Comparison of ENCODE assay signal across 7 mouse cellular contexts in the genomic region with DNA sequence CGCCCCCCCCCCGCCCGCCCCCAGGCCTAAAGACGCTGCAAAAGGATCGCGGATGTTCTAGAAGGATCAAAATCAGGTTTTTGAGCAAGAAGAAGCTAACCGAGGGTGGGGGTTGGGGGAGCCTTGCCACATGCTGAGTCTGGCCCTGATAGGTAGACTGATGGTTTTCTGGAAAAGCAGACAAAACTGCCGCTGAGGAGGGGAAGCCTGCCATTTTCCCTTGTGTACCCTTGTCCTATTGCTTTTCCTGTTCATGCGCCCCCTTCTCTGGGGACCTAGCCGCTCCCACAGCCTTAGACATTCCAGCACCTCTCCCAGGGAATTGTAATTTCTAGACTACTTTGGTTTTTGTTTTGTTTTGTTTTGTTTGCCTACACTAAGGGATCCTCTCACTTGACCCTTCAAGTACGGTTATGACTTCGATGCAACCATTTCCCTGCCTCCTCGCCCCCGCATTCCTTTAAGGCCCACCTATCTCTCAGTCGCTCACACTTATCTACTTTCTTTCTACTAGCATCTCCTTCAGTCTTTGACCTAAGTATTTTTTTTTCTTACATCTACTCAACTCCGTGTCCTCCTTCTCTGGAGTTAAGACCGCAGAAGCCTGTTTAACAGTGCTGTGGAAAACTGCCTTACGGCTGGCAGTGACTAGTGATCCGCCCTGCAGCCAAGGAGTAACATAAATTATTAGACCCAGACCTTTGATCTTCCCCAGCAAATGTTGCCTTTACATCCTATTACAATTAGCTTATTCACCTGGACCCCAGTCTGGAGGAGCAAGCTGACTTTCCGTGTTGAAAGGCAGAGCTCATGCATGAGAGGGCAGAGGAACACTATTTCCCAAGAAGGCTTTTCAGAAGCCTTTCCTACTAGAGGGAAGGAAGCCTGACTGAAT. TPM values are rescaled to one million over a fixed set of nuclear protein-coding genes. Genes with fewer than 3 reads are reported as not detected.
DNase-seq lines count a peak whose midpoint lies in the region; ATAC-seq and TF ChIP-seq lines count a peak whose summit lies in the region.

No protein-coding gene starts in this region.

- TF ChIP-seq POLR2A in spleen, adult 2 months (IDR thresholded peaks at IDR 0.05; ENCODE audit: low read depth, low read length) = no peak

- H3K9ac ChIP-seq in embryonic facial prominence, embryonic 12.5 days = peak overlapping the region; percentile 70
- H3K9ac ChIP-seq in liver, embryonic 12.5 days = peak overlapping the region; percentile 71
- H3K9ac ChIP-seq in stomach, postnatal 0 days (ENCODE audit: low read length) = peak overlapping the region; percentile 77

- TF ChIP-seq EP300 in stomach, postnatal 0 days (optimal IDR thresholded peaks at IDR 0.05) = no peak

- ATAC-seq in embryonic facial prominence, embryonic 12.5 days (ENCODE audit: insufficient number of reproducible peaks, insufficient read depth, low FRiP score, low TSS enrichment) = no peak
- no peak for ATAC-seq in liver, embryonic 12.5 days
- ATAC-seq in stomach, postnatal 0 days (ENCODE audit: low FRiP score, low TSS enrichment) = no peak

- no peaks in the 10 kb centered on the region; the same call in 1 of the 2 replicates for H3K4me1 ChIP-seq in spleen, adult 2 months (ENCODE audit: control insufficient read depth, insufficient read depth, insufficient read length)
- H3K4me1 ChIP-seq in embryonic facial prominence, embryonic 12.5 days = peaks cover 10% of the 10 kb centered on the region; the same call in 1 of the 2 replicates
- H3K4me1 ChIP-seq in hindbrain, embryonic 10.5 days (replicated peaks) = peaks cover 41% of the 10 kb centered on the region
- peaks cover 30% of the 10 kb centered on the region for H3K4me1 ChIP-seq in liver, embryonic 12.5 days
- peaks cover 9% of the 10 kb centered on the region; the same call in 1 of the 2 replicates for H3K4me1 ChIP-seq in stomach, postnatal 0 days (replicated peaks; ENCODE audit: control insufficient read depth, insufficient read depth)

- WGBS in spleen, adult 2 months = 53% methylated on average over 20 of the region's 20 CpGs
- WGBS in embryonic facial prominence, embryonic 12.5 days = 32% methylated on average over 20 of the region's 20 CpGs
- WGBS in hindbrain, embryonic 10.5 days = 37% methylated on average over 20 of the region's 20 CpGs
- 37% methylated on average over 20 of the region's 20 CpGs for WGBS in liver, embryonic 12.5 days (ENCODE audit: insufficient replicate concordance)
- 19% methylated on average over 20 of the region's 20 CpGs for WGBS in stomach, postnatal 0 days

- TF ChIP-seq CTCF in spleen, adult 2 months (IDR thresholded peaks at IDR 0.05; ENCODE audit: extremely low read depth, insufficient read depth, insufficient read length, insufficient replicate concordance) = no peak
- no peak for TF ChIP-seq CTCF in stomach, postnatal 0 days (IDR thresholded peaks at IDR 0.05; ENCODE audit: low read depth)

- H3K9me3 ChIP-seq in embryonic facial prominence, embryonic 12.5 days = no peaks in the 10 kb centered on the region
- H3K9me3 ChIP-seq in hindbrain, embryonic 10.5 days = no peaks in the 10 kb centered on the region
- H3K9me3 ChIP-seq in liver, embryonic 12.5 days (replicated peaks) = no peaks in the 10 kb centered on the region
- H3K9me3 ChIP-seq in stomach, postnatal 0 days (ENCODE audit: control insufficient read depth, low read length) = no peaks in the 10 kb centered on the region

- H3K27me3 ChIP-seq in spleen, adult 2 months (ENCODE audit: control insufficient read depth, insufficient read depth, low read length) = no peaks in the 10 kb centered on the region
- H3K27me3 ChIP-seq in embryonic facial prominence, embryonic 12.5 days = no peaks in the 10 kb centered on the region
- H3K27me3 ChIP-seq in hindbrain, embryonic 10.5 days (ENCODE audit: insufficient read depth, poor library complexity, severe bottlenecking) = peaks cover 18% of the 10 kb centered on the region; the same call in 1 of the 2 replicates
- no peaks in the 10 kb centered on the region for H3K27me3 ChIP-seq in liver, embryonic 12.5 days (replicated peaks)
- H3K27me3 ChIP-seq in stomach, postnatal 0 days (ENCODE audit: control insufficient read depth, insufficient read depth, low read length) = no peaks in the 10 kb centered on the region

- H3K4me2 ChIP-seq in embryonic facial prominence, embryonic 12.5 days (replicated peaks) = peak overlapping the region; percentile 87
- peak overlapping the region; percentile 93 for H3K4me2 ChIP-seq in liver, embryonic 12.5 days
- peak overlapping the region; percentile 86 for H3K4me2 ChIP-seq in stomach, postnatal 0 days (replicated peaks; ENCODE audit: low read depth)

- no peaks in the 10 kb centered on the region for H3K36me3 ChIP-seq in spleen, adult 2 months (ENCODE audit: control insufficient read depth, insufficient read depth, low read length)
- H3K36me3 ChIP-seq in embryonic facial prominence, embryonic 12.5 days = no peaks in the 10 kb centered on the region
- H3K36me3 ChIP-seq in hindbrain, embryonic 10.5 days = no peaks in the 10 kb centered on the region
- no peaks in the 10 kb centered on the region for H3K36me3 ChIP-seq in liver, embryonic 12.5 days
- no peaks in the 10 kb centered on the region for H3K36me3 ChIP-seq in stomach, postnatal 0 days (ENCODE audit: control insufficient read depth, insufficient read depth, low read length)

- DNase-seq in spleen, adult 2 months (ENCODE audit: low read depth in 1 of 2, low spot score in 2 of 2) = peak in 1 of 2 experiments; percentile 10
- no peak for DNase-seq in spleen, adult 12 weeks (ENCODE audit: low spot score)
- no peak for DNase-seq in hindbrain, embryonic 10.5 days (ENCODE audit: low spot score)
- DNase-seq in stomach, postnatal 0 days (ENCODE audit: low spot score) = no peak
- no peak for DNase-seq in urinary bladder, postnatal 36 days (ENCODE audit: low spot score in 2 of 2)

- H3K27ac ChIP-seq in spleen, adult 2 months (ENCODE audit: insufficient read depth, low read length) = peak overlapping the region; percentile 34
- peak overlapping the region; percentile 81 for H3K27ac ChIP-seq in embryonic facial prominence, embryonic 12.5 days
- H3K27ac ChIP-seq in hindbrain, embryonic 10.5 days = peak overlapping the region; percentile 86
- H3K27ac ChIP-seq in liver, embryonic 12.5 days = peak overlapping the region; percentile 67
- peak overlapping the region; percentile 84 for H3K27ac ChIP-seq in stomach, postnatal 0 days (replicated peaks)

- peak overlapping the region; percentile 72 for H3K4me3 ChIP-seq in spleen, adult 2 months (ENCODE audit: extremely low read depth, insufficient read depth, insufficient read length)
- H3K4me3 ChIP-seq in embryonic facial prominence, embryonic 12.5 days = peak overlapping the region; percentile 67
- H3K4me3 ChIP-seq in hindbrain, embryonic 10.5 days = peak overlapping the region; percentile 68
- peak overlapping the region; percentile 65 for H3K4me3 ChIP-seq in liver, embryonic 12.5 days
- H3K4me3 ChIP-seq in stomach, postnatal 0 days (ENCODE audit: low read depth, low read length) = peak overlapping the region; percentile 86

RNA-seq across cellular contexts. Expression of gene 1810062G17Rik, which starts 0.8 kb away (rescaled TPM):
- 0.15 and 0.69 TPM in 2 replicates for polyA plus RNA-seq in spleen, adult 2 months (2012; rRNA removed)
- 0.96 and 1.0 TPM in 2 replicates for polyA plus RNA-seq in embryonic facial prominence, embryonic 12.5 days (2016; fragmentation: Nextera tagmentation; extraction: Ambion mirVana)
- 0.36 and 0.63 TPM in 2 replicates for polyA plus RNA-seq in hindbrain, embryonic 10.5 days (2016; fragmentation: Nextera tagmentation; extraction: Ambion mirVana)
- 0.83 and 1.4 TPM in 2 replicates for polyA plus RNA-seq in liver, embryonic 12.5 days (2016; fragmentation: Nextera tagmentation; extraction: Ambion mirVana)
- 3.0 and 4.0 TPM in 2 replicates for polyA plus RNA-seq in stomach, postnatal 0 days (2015; fragmentation: Nextera tagmentation; extraction: Ambion mirVana)

RNA-seq across cellular contexts. Expression of gene Anxa5, which starts 0.8 kb away (rescaled TPM):
- 187 and 239 TPM in 2 replicates for polyA plus RNA-seq in spleen, adult 2 months (2012; rRNA removed)
- polyA plus RNA-seq in embryonic facial prominence, embryonic 12.5 days (2016; fragmentation: Nextera tagmentation; extraction: Ambion mirVana) = 190 and 196 TPM in 2 replicates
- 115 and 120 TPM in 2 replicates for polyA plus RNA-seq in hindbrain, embryonic 10.5 days (2016; fragmentation: Nextera tagmentation; extraction: Ambion mirVana)
- 68.6 and 70.7 TPM in 2 replicates for polyA plus RNA-seq in liver, embryonic 12.5 days (2016; fragmentation: Nextera tagmentation; extraction: Ambion mirVana)
- 168 and 186 TPM in 2 replicates for polyA plus RNA-seq in stomach, postnatal 0 days (2015; fragmentation: Nextera tagmentation; extraction: Ambion mirVana)

RNA-seq across cellular contexts. Expression of gene Gm11549, which starts 45.1 kb away (rescaled TPM):
- 0.04 TPM in 2 replicates for polyA plus RNA-seq in spleen, adult 2 months (2012; rRNA removed)
- 0.23 and 0.41 TPM in 2 replicates for polyA plus RNA-seq in embryonic facial prominence, embryonic 12.5 days (2016; fragmentation: Nextera tagmentation; extraction: Ambion mirVana)
- polyA plus RNA-seq in hindbrain, embryonic 10.5 days (2016; fragmentation: Nextera tagmentation; extraction: Ambion mirVana) = 0.07 and 0.50 TPM in 2 replicates
- not detected in 2 replicates for polyA plus RNA-seq in liver, embryonic 12.5 days (2016; fragmentation: Nextera tagmentation; extraction: Ambion mirVana)
- polyA plus RNA-seq in stomach, postnatal 0 days (2015; fragmentation: Nextera tagmentation; extraction: Ambion mirVana) = 0.33 and 0.34 TPM in 2 replicates

Comparison
In these comparisons a context has a peak if more than half of its experiments do, and no peak if none do; other contexts are left out.
1. H3K27ac ChIP-seq: peak in every context shown above with its lines; median percentile 86 in hindbrain, embryonic 10.5 days; 84 in stomach, postnatal 0 days; 81 in embryonic facial prominence, embryonic 12.5 days; 67 in liver, embryonic 12.5 days; 34 in spleen, adult 2 months.